Mouse (Mus musculus) B cell, adult 62 days (primary cell): ENCODE data around the gene Tpo. TPM values are rescaled to one million over a fixed set of nuclear protein-coding genes. Genes with fewer than 3 reads are reported as not detected.

Experiments
- total RNA-seq: library from RNA; stranded (reverse); gene quantifications from 4 replicates; pipeline ENCODE4 v1.2.4, GENCODE M21; 2023

The Tpo gene
- not detected in 4 replicates for total RNA-seq

GRCm38 (mm10) chr12:30132524-30132923 is at the start of gene Tpo:
TSS of gene Tpo (minus strand) at chr12:30132624.

Other genes with a start within 250 kb of the Tpo start
- not detected in 4 replicates for gene Pxdn, start 195.0 kb downstream of the Tpo start, total RNA-seq
- gene Sntg2, start 240.8 kb upstream of the Tpo start, total RNA-seq, result not detected in 4 replicates